Mouse (Mus musculus) lung, embryonic 14.5 days (tissue): ENCODE data around the gene Tgfbi. TPM values are rescaled to one million over a fixed set of nuclear protein-coding genes. Genes with fewer than 3 reads are reported as not detected.

Source experiments
- ATAC-seq: fragments of 200-750 bp; cut with Nextera tagmentation; 2 replicates; pipeline ENCODE4 v1.8.0; 2017; ENCODE audit warnings: mild to moderate bottlenecking, moderate TSS enrichment, moderate library complexity; ENCODE audit not compliant: insufficient read depth
- DNase-seq: peaks from one replicate; pipeline ENCODE4 v3.0.0-alpha.2; 2015
- H3K27ac ChIP-seq: fragments of 300-500 bp; sonication (generic); 2 replicates; pipeline ENCODE4 v1.5.1; 2014; ENCODE audit warnings: low read depth, mild to moderate bottlenecking, moderate library complexity
- H3K27me3 ChIP-seq: fragments of 300-500 bp; sonication (generic); 2 replicates; pipeline ENCODE4 v1.6.1; 2014; ENCODE audit warnings: low read length, control low read depth; ENCODE audit not compliant: insufficient read depth
- H3K36me3 ChIP-seq: fragments of 300-500 bp; sonication (generic); 2 replicates; pipeline ENCODE4 v1.6.1; 2014; ENCODE audit warnings: control low read depth; ENCODE audit not compliant: insufficient read depth
- H3K4me1 ChIP-seq: fragments of 300-500 bp; sonication (generic); 2 replicates; pipeline ENCODE4 v1.6.1; 2014; ENCODE audit warnings: antibody characterized with exemption, control low read depth; ENCODE audit not compliant: insufficient read depth
- H3K4me2 ChIP-seq: fragments of 300-500 bp; sonication (generic); 2 replicates; pipeline ENCODE4 v1.6.1; 2014; ENCODE audit warnings: mild to moderate bottlenecking
- H3K4me3 ChIP-seq: fragments of 300-500 bp; sonication (generic); 2 replicates; pipeline ENCODE4 v1.5.1; 2014; ENCODE audit warnings: low read depth, low read length
- H3K9ac ChIP-seq: fragments of 300-500 bp; sonication (generic); 2 replicates; pipeline ENCODE4 v1.6.1; 2014
- H3K9me3 ChIP-seq: fragments of 300-500 bp; sonication (generic); 2 replicates; pipeline ENCODE4 v1.6.1; 2016; ENCODE audit warnings: low read depth, low read length, control low read depth
- CTCF ChIP-seq: IDR thresholded peaks from 2 replicates; pipeline ENCODE4 v1.5.1; 2016; ENCODE audit warnings: antibody characterized with exemption, low read depth
- WGBS: fragments of 180-500 bp; shearing (Covaris S2); extraction: QIAGEN DNeasy Blood & Tissue Kit; methylation state at CpG from one replicate; pipeline ENCODE4 v1.1.7; 2014; 5-methylcytosine and 5-hydroxymethylcytosine counted together
- polyA plus RNA-seq: library from polyadenylated mRNA; unstranded; fragments of >200 nt; fragmentation: Nextera tagmentation; extraction: Ambion mirVana; gene quantifications from 2 replicates; pipeline ENCODE4 v1.2.1, GENCODE M21; 2014

Tgfbi gene
- polyA plus RNA-seq, 1 experiment from 2014 or later, result 171 TPM

DNA sequence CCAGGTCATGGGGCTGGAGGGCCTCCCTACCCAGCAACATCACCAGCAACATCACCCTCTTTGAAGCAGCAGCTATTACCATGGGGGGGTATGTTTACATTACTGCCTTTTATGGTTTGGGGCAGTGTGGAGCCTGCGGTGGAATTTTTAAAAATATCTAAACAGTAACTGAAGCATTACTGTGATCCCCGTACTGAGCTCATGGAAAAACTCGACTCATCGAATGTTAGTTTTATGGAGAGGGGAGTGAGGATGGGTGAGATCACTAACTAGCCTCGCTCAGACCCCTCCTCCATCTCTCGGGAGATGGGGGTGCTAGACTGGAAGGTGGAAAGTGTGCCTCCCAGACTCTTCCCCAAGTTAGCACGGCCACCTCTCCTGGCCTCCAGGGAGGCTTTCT is 2.1 kb upstream of the Tgfbi start:
- Histone ChIP-seq H3K27ac (peak overlapping the region; percentile 82), H3K9me3 (no peaks in the 10 kb centered on the region), H3K27me3 (no peaks in the 10 kb centered on the region), H3K4me2 (no peak overlapping the region), H3K36me3 (no peaks in the 10 kb centered on the region), H3K9ac (no peak overlapping the region), H3K4me3 (no peak overlapping the region), H3K4me1 (peaks cover 25% of the 10 kb centered on the region)
- ATAC-seq, result peak; percentile 53; the same call in 1 of the 2 replicates
- no peak for TF ChIP-seq CTCF
- WGBS, result 10% methylated on average over 7 of the region's 7 CpGs
- peak; percentile 79 for DNase-seq

DNA sequence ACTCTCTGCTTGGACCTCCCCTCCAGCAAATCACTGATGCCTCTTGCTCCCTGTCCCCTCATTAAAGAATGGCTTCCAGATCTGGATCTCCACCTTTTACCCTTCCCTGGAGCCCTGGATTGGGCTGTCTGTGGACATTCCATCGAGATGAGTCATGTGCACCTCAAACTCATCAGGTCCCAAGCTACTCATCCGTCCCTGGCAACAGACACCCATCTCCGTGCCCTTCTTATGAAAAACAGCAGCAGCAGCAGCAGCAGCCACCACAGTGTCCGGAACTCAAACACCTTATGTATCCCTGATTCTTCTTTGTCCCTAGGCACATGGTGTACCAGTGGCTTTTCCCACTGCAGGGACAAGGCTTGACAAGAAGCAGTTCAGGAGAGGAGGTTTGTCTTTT is 1.5 kb upstream of the Tgfbi start:
- DNase-seq, result no peak
- Histone ChIP-seq H3K9me3 (no peaks in the 10 kb centered on the region), H3K4me2 (no peak overlapping the region), H3K9ac (no peak overlapping the region), H3K27ac (peak overlapping the region; percentile 82), H3K4me3 (no peak overlapping the region), H3K27me3 (no peaks in the 10 kb centered on the region), H3K4me1 (peaks cover 27% of the 10 kb centered on the region), H3K36me3 (0 out of 2 replicates have a peak, but pooled peaks cover under 1% of the 10 kb centered on the region)
- 64% methylated on average over 4 of the region's 4 CpGs for WGBS
- no peak for TF ChIP-seq CTCF
- no peak for ATAC-seq

GRCm38 (mm10) chr13:56611129-56611528 is 1.8 kb downstream of the Tgfbi start:
- H3K4me3 ChIP-seq, result peak overlapping the region; percentile 50
- peaks cover 50% of the 10 kb centered on the region for H3K4me1 ChIP-seq
- ATAC-seq (no peak), DNase-seq (no peak)
- H3K27me3 ChIP-seq, result no peaks in the 10 kb centered on the region
- peaks cover 14% of the 10 kb centered on the region; the same call in 1 of the 2 replicates for H3K36me3 ChIP-seq
- 61% methylated on average over 4 of the region's 4 CpGs for WGBS
- H3K27ac ChIP-seq, result no peak overlapping the region
- peak overlapping the region; percentile 93 for H3K4me2 ChIP-seq
- no peak for TF ChIP-seq CTCF
- H3K9ac ChIP-seq, result peak overlapping the region; percentile 27
- no peaks in the 10 kb centered on the region for H3K9me3 ChIP-seq

DNA sequence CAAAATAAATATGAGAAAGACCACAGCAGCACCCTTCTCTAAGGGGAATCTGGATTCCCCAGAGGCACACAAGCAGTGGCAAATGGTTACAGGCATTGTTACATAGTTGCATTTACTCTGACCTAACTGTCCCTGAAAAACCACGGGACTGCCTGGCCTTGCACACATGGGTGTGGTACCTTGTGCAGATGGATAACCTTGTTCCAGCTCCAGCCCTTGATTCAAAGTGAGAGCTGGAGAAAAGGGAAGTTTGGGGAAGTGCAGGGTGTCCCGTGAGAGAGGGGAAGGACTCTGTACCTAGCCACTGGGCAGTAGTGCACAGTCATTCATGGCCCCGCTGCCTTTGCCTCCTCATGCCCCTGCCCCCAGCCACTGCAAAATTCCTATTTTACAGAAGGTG is 2.4 kb downstream of the Tgfbi start:
- H3K9me3 ChIP-seq, result no peaks in the 10 kb centered on the region
- H3K9ac ChIP-seq, result peak overlapping the region; percentile 42; the same call in 1 of the 2 replicates
- TF ChIP-seq CTCF, result no peak
- peak overlapping the region; percentile 50 for H3K4me3 ChIP-seq
- ATAC-seq (no peak), DNase-seq (no peak)
- no peaks in the 10 kb centered on the region for H3K27me3 ChIP-seq
- H3K4me2 ChIP-seq, result peak overlapping the region; percentile 93
- H3K36me3 ChIP-seq, result peaks cover 14% of the 10 kb centered on the region; the same call in 1 of the 2 replicates
- peaks cover 49% of the 10 kb centered on the region for H3K4me1 ChIP-seq
- 45% methylated on average over 3 of the region's 3 CpGs for WGBS
- no peak overlapping the region; the same call in 1 of the 2 replicates for H3K27ac ChIP-seq

DNA sequence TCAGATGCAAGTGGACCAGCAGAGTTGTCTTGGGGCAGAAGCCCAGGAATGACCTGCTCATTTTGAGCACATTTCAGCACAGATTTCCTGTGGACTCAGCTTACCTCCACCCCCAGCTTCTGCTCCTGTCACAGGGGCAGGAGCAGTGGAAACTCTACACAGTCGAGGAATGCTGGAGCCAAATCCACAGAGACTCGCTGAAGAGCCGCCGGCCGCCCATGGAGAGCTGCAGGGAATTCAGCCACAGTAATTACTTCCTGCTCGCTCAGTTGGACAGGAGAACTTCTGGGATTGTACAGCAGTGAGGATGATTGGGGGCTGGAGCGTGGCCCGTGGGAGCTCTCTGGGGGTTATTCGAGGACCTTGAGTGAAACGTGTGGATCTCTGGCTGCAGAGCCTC is 3.0 kb downstream of the Tgfbi start:
- H3K4me1 ChIP-seq, result peaks cover 49% of the 10 kb centered on the region
- TF ChIP-seq CTCF, result no peak
- WGBS, result 10% methylated on average over 10 of the region's 10 CpGs
- no peak for ATAC-seq
- H3K36me3 ChIP-seq, result peaks cover 14% of the 10 kb centered on the region; the same call in 1 of the 2 replicates
- peak; percentile 68 for DNase-seq
- H3K9me3 ChIP-seq, result no peaks in the 10 kb centered on the region
- no peaks in the 10 kb centered on the region for H3K27me3 ChIP-seq
- peak overlapping the region; percentile 93 for H3K4me2 ChIP-seq
- H3K27ac ChIP-seq, result peak overlapping the region; percentile 56; the same call in 1 of the 2 replicates
- H3K9ac ChIP-seq, result peak overlapping the region; percentile 42
- H3K4me3 ChIP-seq, result peak overlapping the region; percentile 19; the same call in 1 of the 2 replicates

DNA sequence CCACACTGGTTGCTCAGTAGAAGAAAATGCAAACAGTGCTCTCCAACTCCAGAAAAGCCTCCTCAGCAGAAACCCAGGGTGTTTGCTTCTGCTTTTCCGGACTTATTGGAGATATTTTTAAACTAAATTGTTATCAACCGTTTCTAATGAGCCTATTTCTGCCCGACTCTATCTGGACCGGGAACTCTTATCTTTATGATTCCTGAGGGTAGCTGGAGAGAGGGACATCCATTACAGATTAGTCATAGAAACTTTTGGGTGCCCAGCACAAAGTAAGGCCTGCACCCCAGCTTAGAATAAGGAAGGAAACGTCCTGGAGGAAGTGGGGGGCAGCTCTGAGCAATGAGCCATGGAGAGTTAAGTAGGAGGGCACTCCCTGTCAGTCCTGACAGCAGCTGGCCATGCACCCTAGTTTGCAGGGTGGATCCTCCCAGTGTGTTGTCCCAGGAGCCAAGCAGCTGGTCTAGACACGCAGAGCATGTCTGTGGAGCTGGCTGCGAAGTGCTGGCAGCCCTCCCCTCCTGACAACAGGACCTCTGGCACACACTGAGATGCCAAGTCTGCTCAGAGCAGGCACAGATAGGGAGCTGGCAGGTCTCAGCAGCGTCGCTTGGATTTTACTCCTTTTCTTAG is 4.2 kb downstream of the Tgfbi start:
- H3K4me3 ChIP-seq, result no peak overlapping the region
- WGBS, result 30% methylated on average over 9 of the region's 9 CpGs
- DNase-seq (peak; percentile 66), ATAC-seq (peak; percentile 9; the same call in 1 of the 2 replicates)
- peak overlapping the region; percentile 66 for H3K27ac ChIP-seq
- no peaks in the 10 kb centered on the region for H3K27me3 ChIP-seq
- peaks cover 49% of the 10 kb centered on the region for H3K4me1 ChIP-seq
- H3K36me3 ChIP-seq, result peaks cover 14% of the 10 kb centered on the region; the same call in 1 of the 2 replicates
- H3K9ac ChIP-seq, result no peak overlapping the region
- no peak for TF ChIP-seq CTCF
- peak overlapping the region; percentile 93 for H3K4me2 ChIP-seq
- H3K9me3 ChIP-seq, result no peaks in the 10 kb centered on the region

DNA sequence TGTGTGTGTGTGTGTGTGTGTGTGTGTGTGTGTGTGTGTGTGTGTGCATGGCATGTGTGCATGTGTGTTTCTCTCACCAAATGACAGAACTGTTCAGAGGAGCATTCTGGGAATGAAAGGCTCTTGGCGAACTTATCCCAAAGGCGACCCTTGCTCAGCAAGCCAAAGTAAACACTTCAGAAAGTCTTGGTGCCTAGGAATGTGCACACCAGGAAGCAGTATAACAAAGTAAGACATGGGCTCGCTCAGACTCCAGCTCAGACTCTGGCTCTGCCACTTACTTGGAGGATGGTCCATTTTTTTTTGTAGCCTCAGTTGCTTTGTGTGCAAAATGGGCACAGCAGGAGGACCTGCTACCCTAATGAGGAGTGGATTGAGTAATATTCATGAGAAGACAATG is 5.4 kb downstream of the Tgfbi start:
- DNase-seq, result peak; percentile 62
- no peak overlapping the region for H3K9ac ChIP-seq
- no peaks in the 10 kb centered on the region for H3K9me3 ChIP-seq
- H3K4me3 ChIP-seq, result no peak overlapping the region
- TF ChIP-seq CTCF, result no peak
- 34% methylated on average over 3 of the region's 3 CpGs for WGBS
- peaks cover 45% of the 10 kb centered on the region for H3K4me1 ChIP-seq
- ATAC-seq, result no peak
- H3K27me3 ChIP-seq, result no peaks in the 10 kb centered on the region
- H3K4me2 ChIP-seq, result no peak overlapping the region
- peaks cover 14% of the 10 kb centered on the region; the same call in 1 of the 2 replicates for H3K36me3 ChIP-seq
- H3K27ac ChIP-seq, result peak overlapping the region; percentile 37
